Mouse (Mus musculus) R1 (cell line): ENCODE measurements around the gene Msantd3.

Experiments used
- DNase-seq: peaks from one replicate; pipeline ENCODE4 v3.0.0-alpha.2; 2018; ENCODE audit warnings: low read depth, low spot score

The Msantd3 gene

DNA sequence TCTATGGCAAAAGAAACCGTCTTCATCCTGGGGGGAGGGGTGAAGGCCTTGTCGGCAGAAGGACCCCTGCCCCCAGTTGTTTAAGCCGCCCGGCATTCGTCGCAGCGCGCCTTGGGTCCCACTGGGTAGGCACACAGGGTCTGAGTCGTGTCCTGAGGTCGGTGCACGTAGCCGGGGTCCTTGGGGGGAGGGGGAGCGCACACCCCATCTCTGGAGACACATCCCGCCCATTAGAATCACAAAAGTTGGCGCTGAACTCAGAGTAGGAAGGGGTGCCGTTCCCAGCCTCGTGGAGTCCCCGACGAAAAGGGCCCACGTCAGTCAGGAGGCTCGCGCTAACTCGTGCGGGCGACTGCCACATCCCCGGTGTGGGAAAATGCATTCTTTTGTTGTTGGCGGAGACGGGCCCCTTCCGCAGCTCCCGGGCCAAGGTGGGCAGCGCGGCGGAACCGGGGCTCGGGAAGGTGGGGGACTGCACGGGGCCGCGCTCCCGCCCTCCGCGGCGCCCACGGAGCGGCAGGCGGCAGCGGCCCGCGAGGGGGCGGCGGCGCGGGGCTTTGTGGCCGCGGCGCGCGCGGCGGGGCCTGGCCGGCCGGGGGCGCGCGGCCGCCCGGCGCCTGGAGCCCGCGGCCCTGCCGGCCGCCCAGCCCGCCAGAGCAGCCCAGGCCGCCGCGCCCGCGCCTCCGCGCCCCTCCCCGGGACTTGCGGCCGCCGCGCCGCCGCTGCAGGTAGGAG lies at the start of gene Msantd3:
Gene Msantd3, plus strand, starts transcription at position 95 of the 735 bp plus-strand sequence.
- peak; percentile 93 for DNase-seq

DNA sequence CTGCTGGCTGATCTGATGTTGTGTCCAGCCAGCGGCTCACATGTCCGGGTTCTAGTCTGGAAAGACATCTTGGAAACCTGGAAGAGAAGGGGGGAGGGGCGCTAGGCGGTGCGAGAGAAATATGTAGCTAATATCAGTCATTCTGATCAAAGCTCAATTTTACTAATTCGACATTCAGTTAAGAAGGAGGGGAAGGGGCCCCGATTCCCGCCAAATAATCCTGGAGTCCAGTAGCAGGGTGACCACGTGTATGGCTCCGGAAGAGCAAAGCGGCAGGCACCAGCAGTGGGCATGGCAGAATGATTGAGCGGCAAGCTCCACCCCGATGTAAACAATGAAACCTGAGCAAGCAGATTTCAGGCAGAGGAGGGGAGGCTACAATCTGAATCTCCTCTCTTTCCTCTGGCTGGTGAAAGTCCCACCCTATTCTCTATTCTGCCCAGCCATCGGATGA lies 48.4 kb upstream of the Msantd3 start:
- peak; percentile 77 for DNase-seq

DNA sequence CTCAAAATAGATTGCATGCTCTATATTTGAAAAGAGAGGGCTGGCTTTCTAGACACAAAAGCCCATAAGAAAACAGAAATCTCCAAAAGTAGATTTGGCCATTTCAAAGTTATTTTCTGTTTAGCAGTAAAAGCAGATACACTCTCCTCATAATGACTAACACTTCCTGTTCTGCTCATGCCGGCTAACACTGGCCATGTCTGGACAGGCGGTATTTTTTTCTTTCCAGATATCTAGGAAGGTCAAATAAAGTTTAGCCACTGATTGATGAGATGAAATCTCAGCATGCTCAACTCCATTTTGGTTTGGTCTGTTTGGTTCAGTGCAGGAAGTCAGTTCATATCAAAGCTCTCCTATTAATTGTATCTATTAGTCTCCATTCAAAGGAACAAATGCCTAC lies 47.2 kb upstream of the Msantd3 start:
- DNase-seq = no peak

DNA sequence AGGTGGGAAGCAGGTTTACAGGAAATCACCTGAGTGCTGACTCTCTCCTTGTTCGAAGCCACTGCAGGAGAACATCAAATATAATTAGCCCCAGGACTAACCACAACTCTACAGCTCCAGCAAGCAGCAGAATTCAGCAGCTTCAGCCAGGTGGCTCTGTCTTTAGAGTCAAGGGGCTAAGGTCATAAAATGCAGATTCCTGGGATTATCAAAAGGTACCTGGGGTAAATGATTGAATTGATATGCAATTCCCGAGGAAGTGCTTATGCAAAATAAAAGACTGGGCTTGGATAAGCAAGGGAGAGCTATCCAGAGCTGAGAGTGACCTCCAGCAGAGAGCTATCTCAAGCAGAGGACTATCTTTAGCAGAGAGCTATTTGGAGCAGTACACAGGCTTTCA lies 28.9 kb upstream of the Msantd3 start:
- DNase-seq = peak; percentile 83

DNA sequence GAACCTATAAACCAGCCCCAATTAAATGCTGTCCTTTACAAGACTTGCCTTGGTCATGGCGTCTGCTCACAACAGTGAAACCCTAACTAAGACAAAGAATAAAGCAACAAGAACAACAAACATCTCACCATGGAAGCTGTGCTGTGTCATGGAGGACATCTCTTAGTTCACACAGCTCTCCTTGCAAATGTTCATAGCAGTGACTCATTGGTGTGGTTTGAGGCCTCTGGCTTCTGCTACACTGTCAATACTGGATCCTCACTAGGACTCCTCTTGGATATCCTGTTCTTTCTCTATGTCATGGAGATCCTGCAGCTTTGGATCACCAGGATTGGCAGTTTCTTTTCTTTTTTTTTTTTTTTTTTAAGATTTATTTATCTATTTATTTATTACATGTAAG lies 10.2 kb upstream of the Msantd3 start:
- DNase-seq = no peak

DNA sequence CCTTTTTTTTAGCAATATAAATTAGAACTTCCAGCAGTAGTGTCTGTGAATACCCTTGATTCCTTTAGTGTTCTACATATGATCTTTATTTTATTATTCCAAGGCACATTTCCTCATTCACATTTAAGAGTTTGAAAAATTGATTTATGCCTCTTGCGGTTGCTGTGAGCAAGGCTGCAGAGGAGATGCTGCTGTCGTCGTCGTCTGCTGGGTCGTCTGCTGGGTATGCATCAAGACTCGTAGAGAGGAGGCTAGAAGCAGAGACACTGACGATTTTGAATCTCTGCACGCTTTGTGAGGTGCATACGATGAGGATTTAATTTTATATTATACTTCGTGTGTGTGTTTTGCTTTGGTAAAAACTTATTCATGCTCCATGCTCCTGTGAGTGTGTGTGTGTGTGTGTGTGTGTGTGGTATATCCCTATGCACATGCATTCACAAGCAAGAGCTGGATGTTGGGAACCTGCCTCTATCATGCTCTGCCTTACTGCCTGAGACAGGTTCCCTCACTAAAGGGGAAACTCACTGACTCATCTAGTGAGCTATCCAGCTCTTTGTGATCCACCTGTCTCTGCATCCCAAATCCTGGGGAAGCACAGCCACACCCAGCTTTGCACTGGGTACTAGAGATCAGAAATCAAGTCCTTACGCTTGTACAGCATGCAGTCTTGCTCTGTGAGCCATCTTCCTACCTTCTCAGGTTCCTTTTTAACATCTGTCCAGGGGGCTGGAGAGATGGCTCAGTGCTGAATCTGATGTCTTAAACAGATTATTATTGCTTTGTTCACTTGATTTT lies 7.7 kb upstream of the Msantd3 start:
- DNase-seq = peak; percentile 51

DNA sequence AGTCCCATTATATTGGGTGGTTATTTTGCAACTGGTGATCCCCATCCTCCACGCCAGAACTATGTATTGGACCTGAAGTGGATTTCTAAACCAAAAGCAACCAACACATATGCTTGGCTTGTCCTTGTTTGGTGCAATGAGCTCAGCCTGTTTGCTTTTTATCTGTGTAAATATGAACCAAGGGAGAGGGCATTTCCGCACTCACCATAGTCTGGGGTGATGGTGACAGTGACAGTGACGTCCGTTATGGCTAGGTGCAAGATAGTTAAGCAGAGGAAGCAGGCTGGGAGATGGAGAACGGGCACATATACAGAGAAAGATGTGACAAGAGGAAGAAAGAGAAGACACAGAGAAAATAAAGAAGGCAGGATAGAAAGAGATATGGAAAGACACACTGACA lies 3.5 kb upstream of the Msantd3 start:
- DNase-seq = no peak

DNA sequence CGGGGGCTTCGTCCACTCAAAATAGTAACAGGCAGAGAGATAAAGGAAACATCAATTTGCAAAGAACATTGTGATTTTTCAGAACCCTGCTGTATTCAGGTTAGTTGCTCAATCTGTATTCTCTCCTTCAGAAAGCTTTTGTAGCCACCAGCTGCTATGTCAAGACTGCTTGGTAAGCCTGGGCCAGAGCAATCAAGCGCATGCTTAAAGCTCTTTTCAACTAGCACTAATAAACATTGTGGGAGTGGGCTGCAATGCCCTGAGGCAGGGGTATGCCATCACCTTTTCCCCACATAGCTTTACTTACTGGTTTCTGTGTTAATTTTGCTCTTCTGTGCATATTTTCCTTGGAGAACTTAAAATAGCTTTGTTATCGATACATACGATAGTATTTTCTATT lies 2.7 kb upstream of the Msantd3 start:
- no peak for DNase-seq

DNA sequence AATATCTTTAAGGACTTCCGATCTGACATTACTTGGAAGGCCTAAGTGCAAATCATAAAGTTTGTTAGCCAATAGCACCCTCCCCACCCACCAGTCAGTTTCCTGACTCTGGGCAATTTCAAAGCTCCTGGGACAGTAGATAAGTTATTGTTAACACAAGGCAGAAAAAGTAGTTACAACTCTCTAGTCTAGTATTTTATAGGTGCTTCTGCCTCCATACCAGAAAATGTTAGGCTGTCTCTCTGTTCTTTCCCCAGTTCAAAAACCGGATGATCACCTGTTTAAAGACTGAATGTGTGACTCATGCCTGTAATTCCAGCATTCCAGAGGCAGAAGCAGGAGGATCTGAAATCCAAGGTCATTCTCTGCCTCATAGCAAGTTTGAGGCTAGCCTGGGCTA lies 1.2 kb upstream of the Msantd3 start:
- DNase-seq = peak; percentile 44

DNA sequence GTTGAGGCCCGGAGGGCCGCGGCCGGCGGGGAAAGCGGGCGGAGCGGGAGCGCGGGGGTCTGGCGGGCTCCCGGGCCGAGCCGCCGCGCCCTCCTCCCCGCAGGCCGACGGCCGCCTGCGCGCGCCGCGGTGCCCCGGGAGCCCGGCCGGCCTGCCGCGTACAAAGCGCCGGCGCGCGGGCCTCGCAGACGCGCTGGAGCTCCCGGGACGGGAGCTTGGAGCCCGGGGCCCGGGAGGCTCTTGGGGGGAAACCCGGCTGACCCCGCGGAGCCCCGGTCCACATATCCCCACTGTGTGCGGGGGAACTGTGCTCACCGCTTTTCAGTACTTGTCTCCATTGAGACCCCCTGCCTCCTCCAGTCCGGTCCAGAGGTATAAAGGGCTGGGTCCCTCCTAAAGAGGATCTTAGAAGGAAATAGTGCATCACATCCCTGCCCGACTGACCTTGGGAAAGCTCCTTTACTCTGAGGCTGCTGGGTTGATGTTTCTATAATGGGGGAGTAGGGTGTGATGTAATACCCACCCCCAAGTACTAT lies 909 bp downstream of the Msantd3 start:
- peak; percentile 76 for DNase-seq

DNA sequence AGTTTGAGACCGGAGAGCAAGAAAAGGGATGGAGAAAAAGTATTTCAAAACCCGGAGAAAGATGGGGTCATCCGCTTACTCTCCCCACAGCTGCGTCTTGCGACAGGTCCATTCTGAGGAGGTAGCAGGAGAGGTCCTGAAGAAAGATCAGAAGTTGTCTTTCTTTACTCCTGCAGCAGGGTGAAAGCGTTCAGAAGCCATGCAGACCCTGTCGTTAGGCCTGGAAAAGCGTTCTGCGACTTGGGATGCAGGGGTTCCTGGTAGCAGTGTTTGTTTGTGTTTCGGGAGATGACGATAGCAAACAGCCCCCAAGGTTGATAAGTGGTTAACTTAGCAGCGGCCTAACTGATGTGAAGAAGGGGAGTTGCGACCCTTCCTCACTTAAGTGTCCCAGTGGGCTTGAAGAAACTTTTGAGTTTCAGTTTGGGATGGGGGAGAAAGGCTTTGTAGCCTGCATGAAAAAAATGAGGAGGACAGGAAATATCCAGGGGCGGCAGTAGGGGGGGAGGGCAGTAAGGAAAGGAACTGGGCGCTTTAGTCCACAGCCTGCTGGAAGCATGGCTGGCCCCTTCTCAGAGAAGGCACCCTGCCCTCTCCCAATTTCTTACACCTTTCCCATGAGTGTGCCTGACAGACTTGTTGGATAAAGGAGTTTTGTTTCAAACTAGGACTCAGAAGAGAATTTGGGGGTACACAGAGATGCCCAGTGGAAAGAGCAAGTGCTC lies 2.0 kb downstream of the Msantd3 start:
- no peak for DNase-seq

DNA sequence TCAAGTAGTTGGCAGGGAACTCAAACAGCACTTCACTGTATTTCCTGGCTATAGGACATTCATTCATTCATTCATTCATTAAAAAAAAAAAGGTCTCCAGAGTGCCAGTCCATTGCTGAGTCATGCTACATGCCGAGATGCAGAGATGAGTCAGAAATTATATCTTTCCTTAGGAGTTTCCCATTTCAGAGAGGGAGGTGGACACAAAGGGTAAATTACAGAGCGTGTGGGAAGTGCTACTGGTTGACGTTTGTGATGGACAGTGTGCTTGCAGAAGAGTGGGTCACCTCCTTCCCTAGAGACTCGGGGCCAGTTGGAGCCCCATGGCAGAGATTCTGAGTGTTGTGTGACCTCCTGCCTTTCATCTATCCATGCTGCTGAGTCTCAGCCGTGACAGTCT lies 2.6 kb downstream of the Msantd3 start:
- DNase-seq = no peak

DNA sequence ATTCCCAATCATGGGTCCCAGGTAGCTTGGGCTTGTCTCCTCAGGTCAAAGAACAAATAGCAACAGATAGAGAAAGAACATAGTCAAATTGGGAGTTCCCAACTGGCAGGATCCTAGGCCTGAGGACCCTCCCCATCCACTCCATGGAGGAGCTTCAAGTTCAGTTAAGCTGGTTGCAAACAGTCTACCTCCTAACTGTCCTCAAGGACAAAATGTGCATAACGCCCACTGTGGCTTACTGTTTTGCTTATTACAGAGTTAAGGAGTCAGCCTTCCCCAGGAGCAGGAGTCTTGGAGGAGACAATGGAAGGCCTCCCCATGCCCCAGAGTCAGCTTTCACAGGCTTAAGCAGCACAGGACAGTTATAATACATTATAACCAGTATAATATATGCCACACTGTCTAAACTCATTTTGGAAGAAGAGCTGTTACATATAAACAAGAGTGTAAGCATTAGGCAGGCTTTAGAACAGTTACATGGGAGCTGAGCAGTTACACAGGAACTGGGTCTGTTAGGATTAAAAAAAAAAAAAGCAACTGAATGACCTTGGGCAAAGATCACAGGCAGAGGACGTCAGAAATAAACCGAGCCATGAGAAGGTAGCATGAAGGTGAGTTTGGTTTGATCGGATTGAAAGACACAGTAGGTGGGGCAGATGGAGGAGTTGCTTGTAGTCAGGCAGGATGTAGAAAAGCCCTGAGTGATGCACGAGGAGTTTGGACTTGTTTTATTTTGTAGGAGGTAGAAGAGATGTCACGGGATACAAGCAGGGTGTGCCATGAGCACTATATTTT lies 3.5 kb downstream of the Msantd3 start:
- peak; percentile 94 for DNase-seq

DNA sequence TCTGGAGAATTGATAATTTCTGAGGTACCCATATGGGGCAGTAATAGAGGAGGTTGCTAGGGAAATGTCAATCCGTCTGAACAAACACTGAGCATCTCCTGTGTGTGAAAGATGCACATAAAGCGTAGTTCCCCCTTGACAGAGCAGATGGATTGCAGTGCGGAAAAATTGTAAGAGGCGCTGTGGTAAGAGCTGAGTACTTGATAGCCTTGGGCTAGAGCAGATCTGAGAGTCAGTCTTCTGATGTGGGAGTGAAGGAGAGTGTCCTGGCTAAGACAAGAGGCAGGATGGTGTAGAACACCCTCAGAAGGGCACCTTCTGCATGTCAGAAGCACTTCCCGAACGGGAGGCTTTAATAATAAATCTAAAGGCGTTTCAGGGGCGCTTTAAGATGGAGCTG lies 4.4 kb downstream of the Msantd3 start:
- no peak for DNase-seq

DNA sequence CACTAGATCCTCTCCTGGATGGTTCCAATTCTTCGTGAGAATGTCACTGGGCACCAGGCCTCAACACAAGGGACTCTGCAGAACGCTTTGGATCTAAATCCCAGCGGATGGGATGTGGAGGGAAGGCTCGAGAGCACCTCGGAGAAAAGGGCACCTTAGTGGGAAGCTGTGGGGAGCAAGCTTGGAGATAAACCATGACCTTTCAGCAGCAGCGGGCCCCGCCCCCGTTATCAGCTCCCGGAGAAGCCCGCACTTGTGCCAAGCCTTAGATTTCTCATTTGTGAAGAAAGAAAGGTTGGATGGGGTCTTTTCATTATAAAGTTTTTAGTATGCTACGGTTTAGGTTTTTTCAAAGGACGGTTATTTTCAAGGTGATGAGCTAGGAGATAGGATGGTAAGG lies 6.2 kb downstream of the Msantd3 start:
- no peak for DNase-seq

DNA sequence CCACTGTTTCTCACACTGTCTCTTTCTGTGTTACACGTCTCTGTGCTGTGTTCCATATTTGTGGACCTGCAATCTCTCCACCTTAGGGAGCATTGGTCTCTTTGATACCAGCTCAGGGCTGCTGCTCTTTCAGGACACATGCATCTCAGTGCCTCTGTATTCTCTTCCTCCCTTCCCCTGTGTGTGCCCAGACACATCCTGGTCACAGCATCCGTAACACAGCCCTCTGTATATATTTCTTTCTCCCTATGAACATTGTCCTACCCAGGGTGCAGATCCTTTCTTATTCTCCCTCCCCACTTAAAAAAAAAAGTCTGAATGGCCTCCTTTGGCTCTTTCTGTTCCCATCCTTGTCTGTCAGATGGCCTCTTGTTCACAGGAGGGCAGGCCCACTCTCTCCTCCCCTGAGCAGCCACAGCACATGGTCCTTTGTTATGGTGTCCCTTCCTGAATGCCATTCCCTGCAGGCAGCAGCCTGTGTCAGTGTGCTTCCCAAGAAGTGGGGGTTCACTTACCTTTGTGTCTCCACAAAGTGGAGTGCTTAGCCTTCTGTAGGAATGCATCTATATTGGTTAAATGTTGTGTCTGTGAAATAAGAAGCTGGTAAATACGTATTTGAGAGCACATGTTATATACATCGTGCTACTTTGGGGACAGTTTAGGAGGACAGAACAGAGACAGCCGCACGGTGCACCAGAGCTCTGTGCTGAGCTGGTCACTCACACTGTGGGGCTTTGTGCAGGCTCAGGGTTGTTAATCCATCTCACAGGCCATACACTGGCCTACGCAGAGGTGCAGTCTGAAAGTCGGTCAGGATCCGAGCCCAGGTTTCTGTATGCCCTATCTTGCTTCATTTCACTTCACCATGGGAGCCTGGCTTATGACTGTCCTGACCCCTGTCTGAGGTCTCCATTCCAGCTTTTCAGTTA lies 7.1 kb downstream of the Msantd3 start:
- no peak for DNase-seq

DNA sequence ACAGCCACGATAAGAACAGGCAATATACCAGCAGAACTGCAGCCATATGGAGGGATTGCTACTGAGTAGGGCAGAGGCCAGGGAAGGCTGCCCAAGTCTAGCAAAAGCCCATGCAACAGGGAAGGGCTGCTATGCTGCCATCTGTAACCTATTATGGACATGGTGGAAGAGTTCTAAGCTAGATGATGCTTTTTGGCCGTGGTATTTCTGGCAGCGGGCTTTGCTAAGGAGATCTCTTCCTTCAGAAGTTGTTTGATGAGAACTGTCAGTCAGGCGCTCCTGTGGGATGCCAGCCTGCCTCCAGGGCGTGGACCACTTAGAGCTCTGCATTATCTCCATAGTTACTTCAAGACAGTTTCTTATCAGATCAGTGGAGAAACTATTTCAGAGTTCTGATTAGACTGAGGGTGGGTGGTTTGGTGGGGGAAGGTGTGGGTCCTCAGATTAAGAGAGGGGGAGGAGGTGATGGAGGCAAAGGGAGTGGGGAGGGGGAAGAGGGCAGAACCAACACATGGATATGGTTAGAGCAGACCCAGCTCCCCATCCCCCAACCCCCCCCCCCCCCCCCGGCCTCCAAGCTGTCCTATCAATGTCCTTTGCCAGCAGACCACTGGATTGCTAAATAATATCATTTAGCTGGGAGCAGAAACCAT lies 8.8 kb downstream of the Msantd3 start:
- no peak for DNase-seq

DNA sequence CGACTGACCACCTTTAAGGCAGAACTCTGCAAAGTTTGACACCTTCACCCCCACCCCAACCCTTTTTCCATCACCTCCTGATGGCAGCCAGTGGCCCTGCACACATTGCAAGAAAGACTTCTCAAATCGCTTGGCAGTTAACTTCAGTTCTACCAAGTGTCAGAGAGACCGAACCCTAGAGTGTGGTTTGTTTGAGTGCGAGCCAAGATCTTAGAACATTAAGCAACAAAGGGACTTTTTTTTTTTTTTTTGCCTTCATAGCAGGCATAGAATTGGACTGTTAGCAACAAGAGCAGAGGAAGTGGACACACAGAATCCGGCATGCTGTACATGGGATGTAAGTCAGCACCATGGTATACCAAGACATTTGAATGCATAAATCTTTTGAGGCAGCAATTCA lies 9.9 kb downstream of the Msantd3 start:
- no peak for DNase-seq

DNA sequence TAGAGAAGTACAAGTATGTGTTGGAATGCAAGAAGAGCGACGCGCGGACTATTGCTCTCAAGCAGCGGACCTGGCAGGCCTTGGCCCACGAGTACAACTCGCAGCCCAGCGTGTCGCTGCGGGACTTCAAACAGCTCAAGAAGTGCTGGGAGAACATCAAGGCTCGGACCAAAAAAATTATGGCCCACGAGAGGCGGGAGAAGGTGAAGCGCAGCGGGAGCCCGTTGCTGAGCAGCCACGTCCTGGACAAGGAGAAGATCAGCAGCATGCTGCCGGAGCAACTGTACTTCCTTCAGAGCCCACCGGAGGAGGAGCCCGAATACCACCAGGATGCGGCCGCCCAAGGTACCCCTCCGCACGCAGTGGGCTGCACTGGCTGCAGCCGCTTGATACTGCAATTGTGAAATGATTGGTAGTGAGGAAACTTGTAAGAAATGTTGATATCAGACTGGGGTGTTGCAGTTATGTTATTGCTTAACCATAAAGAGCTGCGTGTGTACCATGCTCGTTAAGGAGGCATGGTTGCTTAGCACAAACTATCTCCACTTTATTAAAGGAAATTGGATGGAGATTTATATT lies 12.8 kb downstream of the Msantd3 start:
- DNase-seq = peak; percentile 74
